Mouse (Mus musculus) embryonic facial prominence, embryonic 11.5 days (tissue): ENCODE data around the gene Mien1. TPM values are rescaled to one million over a fixed set of nuclear protein-coding genes. Genes with fewer than 3 reads are reported as not detected.

ENCODE experiments used
- ATAC-seq: fragments of 200-750 bp; cut with Nextera tagmentation; replicated peaks from 2 replicates; pipeline ENCODE4 v1.8.0; 2017; ENCODE audit warnings: low read depth; ENCODE audit not compliant: insufficient number of reproducible peaks, low FRiP score, low TSS enrichment
- DNase-seq: peaks from one replicate; pipeline ENCODE4 v3.0.0-alpha.2; 2015; ENCODE audit warnings: low spot score
- H3K27ac ChIP-seq: fragments of 300-500 bp; sonication (generic); replicated peaks from 2 replicates; pipeline ENCODE4 v1.5.1; 2014; ENCODE audit warnings: mild to moderate bottlenecking, low read depth, low read length, control low read depth
- H3K27me3 ChIP-seq: fragments of 300-500 bp; sonication (generic); 2 replicates; pipeline ENCODE4 v1.6.1; 2014; ENCODE audit warnings: mild to moderate bottlenecking, low read length, moderate library complexity, mixed read lengths; ENCODE audit not compliant: control insufficient read depth, insufficient read depth
- H3K36me3 ChIP-seq: fragments of 300-500 bp; sonication (generic); replicated peaks from 2 replicates; pipeline ENCODE4 v1.6.1; 2014; ENCODE audit warnings: low read depth, mild to moderate bottlenecking, low read length, moderate library complexity, mixed read lengths; ENCODE audit not compliant: control insufficient read depth, insufficient read depth
- H3K4me1 ChIP-seq: fragments of 300-500 bp; sonication (generic); 2 replicates; pipeline ENCODE4 v1.6.1; 2014; ENCODE audit warnings: low read length, mixed read lengths; ENCODE audit not compliant: control insufficient read depth, insufficient read depth
- H3K4me2 ChIP-seq: fragments of 300-500 bp; sonication (generic); 2 replicates; pipeline ENCODE4 v1.6.1; 2014; ENCODE audit warnings: low read depth, mild to moderate bottlenecking, control low read depth, low read length, moderate library complexity
- H3K4me3 ChIP-seq: fragments of 300-500 bp; sonication (generic); 2 replicates; pipeline ENCODE4 v1.5.1; 2014; ENCODE audit warnings: low read depth, low read length, control low read depth
- H3K9ac ChIP-seq: fragments of 300-500 bp; sonication (generic); replicated peaks from 2 replicates; pipeline ENCODE4 v1.6.1; 2014; ENCODE audit warnings: mild to moderate bottlenecking, control low read depth, low read length
- H3K9me3 ChIP-seq: fragments of 300-500 bp; sonication (generic); replicated peaks from 2 replicates; pipeline ENCODE4 v1.6.1; 2016; ENCODE audit warnings: mild to moderate bottlenecking, low read length, inconsistent platforms, mixed read lengths; ENCODE audit not compliant: control insufficient read depth
- WGBS: fragments of 180-500 bp; shearing (Covaris S2); extraction: QIAGEN DNeasy Blood & Tissue Kit; methylation state at CpG from one replicate; pipeline ENCODE4 v1.1.7; 2014; 5-methylcytosine and 5-hydroxymethylcytosine counted together
- polyA plus RNA-seq: library from polyadenylated mRNA; unstranded; fragments of >200 nt; fragmentation: Nextera tagmentation; extraction: Ambion mirVana; gene quantifications from 2 replicates; pipeline ENCODE4 v1.2.1, GENCODE M21; 2014

Mien1 gene
- polyA plus RNA-seq, 1 experiment from 2014 or later, result 89.3 TPM

- Histone ChIP-seq H3K36me3 (no peaks in the 10 kb centered on the region), H3K4me3 (peak overlapping the region; percentile 46), H3K27me3 (peaks cover 17% of the 10 kb centered on the region), H3K27ac (no peak overlapping the region), H3K9me3 (no peaks in the 10 kb centered on the region), H3K4me2 (peak overlapping the region; percentile 78), H3K4me1 (no peaks in the 10 kb centered on the region), H3K9ac (peak overlapping the region; percentile 57)
- DNase-seq (no peak), ATAC-seq (peak; percentile 10; the same call in 1 of the 2 replicates)
- 3% methylated on average over 25 of the region's 30 CpGs for WGBS
Observed at GRCm38 (mm10) chr11:98458121-98458990, 19.6 kb upstream of the Mien1 start.

- H3K27me3 ChIP-seq, result peaks cover 17% of the 10 kb centered on the region
- DNase-seq (peak; percentile 92), ATAC-seq (peak; percentile 83)
- H3K4me1 ChIP-seq, result no peaks in the 10 kb centered on the region
- WGBS, result under 1% methylated on average over 37 of the region's 64 CpGs
- no peaks in the 10 kb centered on the region for H3K9me3 ChIP-seq
- peak overlapping the region; percentile 78 for H3K4me2 ChIP-seq
- peak overlapping the region; percentile 46 for H3K4me3 ChIP-seq
- H3K9ac ChIP-seq, result peak overlapping the region; percentile 57
- no peaks in the 10 kb centered on the region for H3K36me3 ChIP-seq
- H3K27ac ChIP-seq, result no peak overlapping the region
Observed at GRCm38 (mm10) chr11:98457367-98458120, 18.8 kb upstream of the Mien1 start.

- no peaks in the 10 kb centered on the region for H3K9me3 ChIP-seq
- peak overlapping the region; percentile 78 for H3K4me2 ChIP-seq
- peak overlapping the region; percentile 57 for H3K9ac ChIP-seq
- no peak overlapping the region for H3K27ac ChIP-seq
- 27% methylated on average over 9 of the region's 9 CpGs for WGBS
- peak; percentile 20; the same call in 1 of the 2 replicates for ATAC-seq
- peaks cover 17% of the 10 kb centered on the region for H3K27me3 ChIP-seq
- H3K4me1 ChIP-seq, result no peaks in the 10 kb centered on the region
- no peaks in the 10 kb centered on the region for H3K36me3 ChIP-seq
- DNase-seq, result no peak
- peak overlapping the region; percentile 46 for H3K4me3 ChIP-seq
Observed at GRCm38 (mm10) chr11:98456945-98457344, 18.2 kb upstream of the Mien1 start.

GRCm38 (mm10) chr11:98456545-98456944 is 17.8 kb upstream of the Mien1 start:
- DNase-seq (no peak), ATAC-seq (no peak)
- Histone ChIP-seq H3K4me3 (no peak overlapping the region), H3K27me3 (peaks cover 17% of the 10 kb centered on the region), H3K9ac (no peak overlapping the region), H3K27ac (no peak overlapping the region), H3K36me3 (no peaks in the 10 kb centered on the region), H3K4me2 (no peak overlapping the region), H3K4me1 (no peaks in the 10 kb centered on the region), H3K9me3 (no peaks in the 10 kb centered on the region)
- WGBS, result 72% methylated on average over 5 of the region's 5 CpGs

GRCm38 (mm10) chr11:98455484-98455883 is 16.7 kb upstream of the Mien1 start:
- H3K27ac ChIP-seq, result no peak overlapping the region
- no peaks in the 10 kb centered on the region for H3K36me3 ChIP-seq
- ATAC-seq (no peak), DNase-seq (no peak)
- H3K27me3 ChIP-seq, result peaks cover 17% of the 10 kb centered on the region
- H3K9me3 ChIP-seq, result no peaks in the 10 kb centered on the region
- H3K4me3 ChIP-seq, result no peak overlapping the region
- no peak overlapping the region for H3K9ac ChIP-seq
- 80% methylated on average over 4 of the region's 4 CpGs for WGBS
- no peaks in the 10 kb centered on the region for H3K4me1 ChIP-seq
- H3K4me2 ChIP-seq, result no peak overlapping the region

GRCm38 (mm10) chr11:98449921-98450771 is 11.4 kb upstream of the Mien1 start:
- WGBS, result 79% methylated on average over 20 of the region's 20 CpGs
- DNase-seq (no peak), ATAC-seq (no peak)
- H3K9ac ChIP-seq, result no peak overlapping the region
- no peak overlapping the region; the same call in 1 of the 2 replicates for H3K4me2 ChIP-seq
- no peaks in the 10 kb centered on the region for H3K36me3 ChIP-seq
- H3K4me1 ChIP-seq, result no peaks in the 10 kb centered on the region; the same call in 1 of the 2 replicates
- H3K27me3 ChIP-seq, result peaks cover 14% of the 10 kb centered on the region
- no peak overlapping the region for H3K4me3 ChIP-seq
- H3K9me3 ChIP-seq, result no peaks in the 10 kb centered on the region
- no peak overlapping the region for H3K27ac ChIP-seq

GRCm38 (mm10) chr11:98449419-98449818 is 10.6 kb upstream of the Mien1 start:
- Histone ChIP-seq H3K4me2 (no peak overlapping the region), H3K36me3 (no peaks in the 10 kb centered on the region), H3K4me1 (no peaks in the 10 kb centered on the region; the same call in 1 of the 2 replicates), H3K27me3 (peaks cover 14% of the 10 kb centered on the region), H3K4me3 (no peak overlapping the region), H3K27ac (no peak overlapping the region), H3K9me3 (no peaks in the 10 kb centered on the region), H3K9ac (no peak overlapping the region)
- WGBS, result 70% methylated on average over 3 of the region's 3 CpGs
- no peak for DNase-seq
- ATAC-seq, result no peak
